Mouse (Mus musculus) liver, embryonic 16.5 days (tissue): ENCODE measurements at regions not wholly inside any gene's neighbourhood (a gene's known extent, or its start where the extent isn't known, plus 50 kb on each side); places are given as distances from the start of the nearest gene placed in this dataset.
"Not testable (repeated sequence)": the region's sequence is repeated elsewhere in the genome, so short reads cannot be mapped to it uniquely, and the experiment has no call there.

Experiments
- ATAC-seq: fragments of 200-750 bp; cut with Nextera tagmentation; 2 replicates; pipeline ENCODE4 v1.8.0; 2017; ENCODE audit warnings: low read depth, mild to moderate bottlenecking, moderate number of reproducible peaks, moderate library complexity
- H3K27ac ChIP-seq: fragments of 300-500 bp; sonication (generic); 2 replicates; pipeline ENCODE4 v1.5.1; 2014; ENCODE audit warnings: mild to moderate bottlenecking, low read length
- H3K27me3 ChIP-seq: fragments of 300-500 bp; sonication (generic); 2 replicates; pipeline ENCODE4 v1.6.1; 2014; ENCODE audit warnings: low read depth, low read length, mixed read lengths; ENCODE audit not compliant: control insufficient read depth, insufficient read depth
- H3K36me3 ChIP-seq: fragments of 300-500 bp; sonication (generic); 2 replicates; pipeline ENCODE4 v1.6.1; 2014; ENCODE audit warnings: mild to moderate bottlenecking; ENCODE audit not compliant: control insufficient read depth, insufficient read depth
- H3K4me1 ChIP-seq: fragments of 300-500 bp; sonication (generic); 2 replicates; pipeline ENCODE4 v1.6.1; 2014; ENCODE audit warnings: low read depth, low read length, mixed read lengths; ENCODE audit not compliant: control insufficient read depth
- H3K4me2 ChIP-seq: fragments of 300-500 bp; sonication (generic); 2 replicates; pipeline ENCODE4 v1.6.1; 2014; ENCODE audit warnings: low read depth, low read length, mixed read lengths
- H3K4me3 ChIP-seq: fragments of 300-500 bp; sonication (generic); 2 replicates; pipeline ENCODE4 v1.5.1; 2014; ENCODE audit warnings: low read depth, mild to moderate bottlenecking, low read length
- H3K9ac ChIP-seq: fragments of 300-500 bp; sonication (generic); 2 replicates; pipeline ENCODE4 v1.6.1; 2014; ENCODE audit warnings: low read depth, low read length
- H3K9me3 ChIP-seq: fragments of 300-500 bp; sonication (generic); replicated peaks from 2 replicates; pipeline ENCODE4 v1.6.1; 2016; ENCODE audit warnings: low read length; ENCODE audit not compliant: control insufficient read depth
- WGBS: fragments of 180-500 bp; shearing (Covaris S2); extraction: QIAGEN DNeasy Blood & Tissue Kit; methylation state at CpG from one replicate; pipeline ENCODE4 v1.1.7; 2014; ENCODE audit not compliant: insufficient replicate concordance; 5-methylcytosine and 5-hydroxymethylcytosine counted together

- H3K4me3 ChIP-seq: no peak overlapping the region
- no peak overlapping the region for H3K9ac ChIP-seq
- H3K4me1 ChIP-seq: peaks cover 11% of the 10 kb centered on the region
- H3K27ac ChIP-seq: no peak overlapping the region
- no peaks in the 10 kb centered on the region for H3K36me3 ChIP-seq
- H3K4me2 ChIP-seq: no peak overlapping the region
- no peaks in the 10 kb centered on the region for H3K27me3 ChIP-seq
- H3K9me3 ChIP-seq: no peaks in the 10 kb centered on the region
- no peak for ATAC-seq
- WGBS: 79% methylated on average over 3 of the region's 3 CpGs
Observed at GRCm38 (mm10) chr14:48583516-48583915, 90.1 kb downstream of the Otx2 start.

DNA sequence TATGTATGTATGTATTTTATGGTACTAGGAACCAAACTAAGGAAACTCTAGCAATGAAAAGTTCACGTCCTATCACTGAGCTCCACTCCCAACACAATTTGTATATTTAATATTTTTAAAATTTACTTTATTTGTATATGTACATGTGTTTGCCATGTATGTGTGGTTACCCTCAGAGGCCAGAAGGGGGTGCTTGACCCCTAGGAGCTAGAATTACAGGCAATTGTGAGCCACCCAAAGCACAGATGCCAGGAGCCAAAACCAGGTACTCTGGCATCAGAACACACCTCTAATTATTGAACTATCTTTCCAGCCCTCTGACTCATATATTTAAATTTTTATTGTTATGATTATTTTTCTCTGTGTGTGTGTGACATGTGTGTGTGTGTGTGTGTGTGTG lies 91.5 kb downstream of the Otx2 start:
- Histone ChIP-seq H3K4me2 (no peak overlapping the region), H3K9me3 (no peaks in the 10 kb centered on the region), H3K36me3 (no peaks in the 10 kb centered on the region), H3K27me3 (no peaks in the 10 kb centered on the region), H3K4me3 (no peak overlapping the region), H3K9ac (no peak overlapping the region), H3K4me1 (peaks cover 11% of the 10 kb centered on the region), H3K27ac (no peak overlapping the region)
- WGBS: 50% methylated on average over 1 of the region's 1 CpGs
- ATAC-seq: no peak

DNA sequence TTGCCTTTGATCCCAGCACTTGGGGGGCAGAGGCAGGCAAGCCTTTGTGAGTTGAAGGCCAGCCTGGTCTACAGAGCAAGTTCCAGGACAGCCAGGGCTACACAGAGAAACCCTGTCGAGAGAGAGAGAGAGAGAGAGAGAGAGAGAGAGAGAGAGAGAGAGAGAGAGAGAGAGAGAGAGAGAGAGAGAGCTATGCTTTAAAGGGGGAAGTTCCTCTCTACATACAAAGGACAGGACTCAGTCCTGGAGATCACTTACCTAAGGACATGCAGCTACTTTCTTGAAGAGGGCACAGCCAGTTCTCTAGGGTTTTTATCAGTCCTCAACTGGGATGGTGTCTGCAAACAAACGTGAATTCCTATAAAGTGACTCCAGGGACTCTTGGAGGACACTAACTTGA lies 92.3 kb downstream of the Otx2 start:
- H3K36me3 ChIP-seq, H3K4me3 ChIP-seq, H3K27me3 ChIP-seq, H3K9ac ChIP-seq, ATAC-seq, H3K4me2 ChIP-seq, H3K9me3 ChIP-seq, H3K27ac ChIP-seq: not testable (repeated sequence)
- H3K4me1 ChIP-seq: peaks cover 11% of the 10 kb centered on the region
- WGBS: 7% methylated on average over 2 of the region's 2 CpGs

DNA sequence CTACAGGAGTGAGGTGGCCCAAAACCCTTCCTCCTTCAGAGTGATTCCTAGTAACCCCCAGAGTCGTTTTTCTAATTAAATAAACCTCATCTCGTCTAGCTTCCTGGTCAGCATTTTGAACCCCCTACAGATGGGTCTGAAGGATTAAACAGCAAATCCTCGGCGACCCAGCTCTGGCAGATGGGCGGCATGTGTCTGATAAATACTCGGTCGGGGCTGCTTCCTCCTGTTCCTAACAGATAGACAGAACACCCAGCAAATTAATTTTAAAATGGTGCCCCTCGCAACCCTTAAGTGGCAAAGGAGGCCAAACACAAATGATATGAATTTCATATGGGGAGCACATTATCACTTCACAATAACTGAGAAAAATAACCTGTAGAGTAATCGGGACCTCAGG lies 93.2 kb downstream of the Otx2 start:
- H3K27me3 ChIP-seq: no peaks in the 10 kb centered on the region
- no peaks in the 10 kb centered on the region for H3K9me3 ChIP-seq
- 14% methylated on average over 9 of the region's 9 CpGs for WGBS
- no peak overlapping the region for H3K9ac ChIP-seq
- H3K4me3 ChIP-seq: no peak overlapping the region
- no peaks in the 10 kb centered on the region for H3K36me3 ChIP-seq
- peak overlapping the region; percentile 19; the same call in 1 of the 2 replicates for H3K4me2 ChIP-seq
- ATAC-seq: peak; percentile 86
- peak overlapping the region; percentile 33; the same call in 1 of the 2 replicates for H3K27ac ChIP-seq
- peaks cover 11% of the 10 kb centered on the region for H3K4me1 ChIP-seq

DNA sequence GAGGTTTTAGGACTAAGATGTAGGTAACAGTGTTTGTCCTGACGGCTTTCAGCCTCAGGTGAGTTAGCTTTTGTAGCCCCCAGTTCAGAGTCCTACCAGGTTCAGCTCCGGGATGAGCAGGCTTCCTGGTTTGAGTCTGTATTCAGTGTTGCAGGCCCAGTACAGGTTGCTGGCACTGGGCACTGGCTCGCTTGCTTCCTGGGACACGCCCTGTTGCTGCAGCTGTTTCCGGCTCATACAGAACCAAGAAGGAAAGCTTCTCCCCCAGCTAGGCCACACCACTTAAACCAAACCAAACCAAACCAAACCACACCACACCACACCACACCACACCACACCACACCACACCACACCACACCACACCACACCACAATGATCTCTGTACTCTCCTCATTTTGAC lies 93.6 kb downstream of the Otx2 start:
- H3K9ac ChIP-seq: no peak overlapping the region
- H3K4me2 ChIP-seq: peak overlapping the region; percentile 19; the same call in 1 of the 2 replicates
- H3K4me3 ChIP-seq: no peak overlapping the region
- peaks cover 11% of the 10 kb centered on the region for H3K4me1 ChIP-seq
- H3K27me3 ChIP-seq: no peaks in the 10 kb centered on the region
- H3K9me3 ChIP-seq: no peaks in the 10 kb centered on the region
- H3K36me3 ChIP-seq: no peaks in the 10 kb centered on the region
- 46% methylated on average over 5 of the region's 5 CpGs for WGBS
- peak; percentile 72 for ATAC-seq
- no peak overlapping the region; the same call in 1 of the 2 replicates for H3K27ac ChIP-seq
